8 mouse cellular contexts compared by ENCODE assay signal in the genomic region with DNA sequence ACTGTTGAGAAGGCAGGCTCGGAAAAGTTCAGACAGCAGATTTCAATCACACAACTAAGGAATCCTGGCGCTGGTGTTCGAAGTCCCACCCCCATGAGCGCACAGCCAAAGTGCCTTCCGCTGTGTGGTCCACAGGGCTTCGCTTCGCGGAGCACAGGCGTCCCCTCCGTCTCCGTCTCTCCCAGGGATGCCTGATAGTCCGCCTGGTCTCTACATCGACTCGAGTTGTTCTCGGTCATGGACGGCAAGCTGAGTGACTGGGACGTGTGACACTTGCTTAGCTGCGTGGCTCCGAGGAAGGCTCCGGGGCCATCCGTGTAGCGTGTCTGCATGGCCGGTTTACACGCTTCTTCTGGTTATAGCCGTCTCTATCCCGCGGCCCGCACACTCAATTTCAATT.
DNase-seq lines count a peak whose midpoint lies in the region; ATAC-seq and TF ChIP-seq lines count a peak whose summit lies in the region.

No protein-coding gene starts in this region.

- H3K9ac ChIP-seq in embryonic facial prominence, embryonic 14.5 days (ENCODE audit: low read depth, low read length): no peak overlapping the region
- H3K9ac ChIP-seq in hindbrain, postnatal 0 days (replicated peaks; ENCODE audit: low read length): no peak overlapping the region
- peak overlapping the region; percentile 17; the same call in 1 of the 2 replicates for H3K9ac ChIP-seq in neural tube, embryonic 13.5 days

- no peaks in the 10 kb centered on the region for H3K27me3 ChIP-seq in embryonic facial prominence, embryonic 14.5 days (replicated peaks; ENCODE audit: control insufficient read depth, insufficient read depth, low read length)
- no peaks in the 10 kb centered on the region for H3K27me3 ChIP-seq in hindbrain, postnatal 0 days (ENCODE audit: insufficient read depth, low read length)
- peaks cover 36% of the 10 kb centered on the region for H3K27me3 ChIP-seq in neural tube, embryonic 13.5 days

- no peak for TF ChIP-seq CTCF in lung, adult 2 months (IDR thresholded peaks at IDR 0.05; ENCODE audit: insufficient read depth, low read length)
- TF ChIP-seq CTCF in hindbrain, postnatal 0 days (IDR thresholded peaks at IDR 0.05; ENCODE audit: low read depth): no peak

- H3K36me3 ChIP-seq in embryonic facial prominence, embryonic 14.5 days (ENCODE audit: control insufficient read depth, insufficient read depth, low read length): no peaks in the 10 kb centered on the region
- no peaks in the 10 kb centered on the region for H3K36me3 ChIP-seq in hindbrain, postnatal 0 days (ENCODE audit: insufficient read depth, low read length)
- H3K36me3 ChIP-seq in neural tube, embryonic 13.5 days: no peaks in the 10 kb centered on the region

- ATAC-seq in embryonic facial prominence, embryonic 14.5 days (ENCODE audit: low read depth): no peak
- ATAC-seq in hindbrain, postnatal 0 days: 0 out of 2 replicates have a peak, but pooled peaks have one; percentile 29
- ATAC-seq in neural tube, embryonic 13.5 days (ENCODE audit: low read depth): peak; percentile 72

- no peaks in the 10 kb centered on the region for H3K4me1 ChIP-seq in lung, adult 2 months (ENCODE audit: control insufficient read depth, insufficient read depth, low read length)
- 0 out of 2 replicates have a peak, but pooled peaks cover 4% of the 10 kb centered on the region for H3K4me1 ChIP-seq in embryonic facial prominence, embryonic 14.5 days (ENCODE audit: control insufficient read depth, insufficient read depth, low read length)
- H3K4me1 ChIP-seq in hindbrain, postnatal 0 days (ENCODE audit: insufficient read depth, low read length): no peaks in the 10 kb centered on the region
- H3K4me1 ChIP-seq in neural tube, embryonic 13.5 days (replicated peaks): peaks cover 19% of the 10 kb centered on the region

- WGBS in lung, adult 2 months: 56% methylated on average over 28 of the region's 28 CpGs
- WGBS in embryonic facial prominence, embryonic 14.5 days: 49% methylated on average over 28 of the region's 28 CpGs
- 16% methylated on average over 28 of the region's 28 CpGs for WGBS in hindbrain, postnatal 0 days
- 17% methylated on average over 28 of the region's 28 CpGs for WGBS in neural tube, embryonic 13.5 days

- H3K4me2 ChIP-seq in embryonic facial prominence, embryonic 14.5 days (ENCODE audit: low read depth, low read length): peak overlapping the region; percentile 42
- H3K4me2 ChIP-seq in hindbrain, postnatal 0 days (ENCODE audit: low read depth, low read length): peak overlapping the region; percentile 48
- peak overlapping the region; percentile 44 for H3K4me2 ChIP-seq in neural tube, embryonic 13.5 days

- TF ChIP-seq POLR2A in lung, adult 2 months (IDR thresholded peaks at IDR 0.05; ENCODE audit: borderline replicate concordance, extremely low read depth, low read depth, low read length): no peak

- peak; percentile 3 for DNase-seq in lung, adult 2 months
- DNase-seq in lung, postnatal 36 days: no peak
- peak; percentile 45 for DNase-seq in embryonic facial prominence, embryonic 14.5 days (ENCODE audit: low spot score)
- DNase-seq in hindbrain, postnatal 0 days (ENCODE audit: low spot score): peak; percentile 26
- DNase-seq in MN1 (ENCODE audit: low spot score): no peak
- DNase-seq in frontal cortex, postnatal 36 days (ENCODE audit: low spot score in 2 of 2): no peak
- no peak for DNase-seq in frontal cortex, postnatal 25 days (ENCODE audit: low spot score in 2 of 2)

- H3K4me3 ChIP-seq in lung, adult 2 months (replicated peaks; ENCODE audit: extremely low read depth, low read depth, low read length): no peak overlapping the region
- H3K4me3 ChIP-seq in embryonic facial prominence, embryonic 14.5 days (ENCODE audit: low read depth, low read length): no peak overlapping the region; the same call in 1 of the 2 replicates
- H3K4me3 ChIP-seq in hindbrain, postnatal 0 days (ENCODE audit: low read length): peak overlapping the region; percentile 13; the same call in 1 of the 2 replicates
- no peak overlapping the region for H3K4me3 ChIP-seq in neural tube, embryonic 13.5 days

- H3K27ac ChIP-seq in embryonic facial prominence, embryonic 14.5 days (replicated peaks; ENCODE audit: low read depth, low read length): no peak overlapping the region
- H3K27ac ChIP-seq in hindbrain, postnatal 0 days: peak overlapping the region; percentile 7; the same call in 1 of the 2 replicates
- no peak overlapping the region for H3K27ac ChIP-seq in neural tube, embryonic 13.5 days (replicated peaks)

- H3K9me3 ChIP-seq in embryonic facial prominence, embryonic 14.5 days (ENCODE audit: control insufficient read depth, low read length): no peaks in the 10 kb centered on the region
- H3K9me3 ChIP-seq in hindbrain, postnatal 0 days (ENCODE audit: low read length): no peaks in the 10 kb centered on the region
- H3K9me3 ChIP-seq in neural tube, embryonic 13.5 days: no peaks in the 10 kb centered on the region

Comparison
In these comparisons a context has a peak if more than half of its experiments do, and no peak if none do; other contexts are left out.
1. DNase-seq: peak in lung, adult 2 months (single experiment), embryonic facial prominence, embryonic 14.5 days (single experiment) and hindbrain, postnatal 0 days (single experiment); none in lung, postnatal 36 days (single experiment), MN1 (single experiment), frontal cortex, postnatal 36 days (0 of 2) and frontal cortex, postnatal 25 days (0 of 2).
2. Peak in every context shown above with its lines, with median percentiles within 50 percentile points of each other: H3K4me2 ChIP-seq.